Mouse (Mus musculus) gonadal fat pad, adult 2 months (tissue): ENCODE measurements around the gene Lrsam1. TPM values are rescaled to one million over a fixed set of nuclear protein-coding genes. Genes with fewer than 3 reads are reported as not detected.

Source experiments
- polyA plus RNA-seq: library from polyadenylated mRNA; depleted of rRNA; stranded (reverse); fragments of >200 nt; gene quantifications from 2 replicates; pipeline ENCODE4 v1.2.3, GENCODE M21; 2012; rRNA removed

Gene Lrsam1
- polyA plus RNA-seq, 1 experiment: 19.3 TPM

Other genes starting within 250 kb of the Lrsam1 start
- gene Cdk9, start 248.5 kb downstream of the Lrsam1 start, polyA plus RNA-seq: 112 and 115 TPM in 2 replicates
- gene Sh2d3c, start 240.6 kb downstream of the Lrsam1 start, polyA plus RNA-seq: 35.5 and 38.0 TPM in 2 replicates
- gene 6330409D20Rik, start 220.6 kb downstream of the Lrsam1 start, polyA plus RNA-seq: not detected in 2 replicates
- gene Tor2a, start 204.4 kb downstream of the Lrsam1 start, polyA plus RNA-seq: 67.5 and 71.1 TPM in 2 replicates
- gene Ttc16, start 186.0 kb downstream of the Lrsam1 start, polyA plus RNA-seq: 2.7 and 4.2 TPM in 2 replicates
- gene Ptrh1, start 185.8 kb downstream of the Lrsam1 start, polyA plus RNA-seq: 5.0 and 7.6 TPM in 2 replicates
- 0.39 and 0.77 TPM in 2 replicates for gene Cfap157, start 177.2 kb downstream of the Lrsam1 start, polyA plus RNA-seq
- gene Stxbp1, start 114.4 kb downstream of the Lrsam1 start, polyA plus RNA-seq: 8.2 and 13.8 TPM in 2 replicates
- 41.8 and 48.6 TPM in 2 replicates for gene Fam129b, start 85.5 kb downstream of the Lrsam1 start, polyA plus RNA-seq
- 226 and 300 TPM in 2 replicates for gene Rpl12, start 55 bp downstream of the Lrsam1 start, polyA plus RNA-seq
- gene Slc2a8, start 20.5 kb upstream of the Lrsam1 start, polyA plus RNA-seq: 52.5 and 53.7 TPM in 2 replicates
- 9.8 and 11.3 TPM in 2 replicates for gene Garnl3, start 170.0 kb upstream of the Lrsam1 start, polyA plus RNA-seq